Mouse (Mus musculus) ovary, postnatal 10 days (tissue): ENCODE results near the gene Krt80.

Source experiments
- DNase-seq: peaks from one replicate; pipeline ENCODE4 v3.0.0; 2022; ENCODE audit warnings: low spot score

Gene Krt80

DNA sequence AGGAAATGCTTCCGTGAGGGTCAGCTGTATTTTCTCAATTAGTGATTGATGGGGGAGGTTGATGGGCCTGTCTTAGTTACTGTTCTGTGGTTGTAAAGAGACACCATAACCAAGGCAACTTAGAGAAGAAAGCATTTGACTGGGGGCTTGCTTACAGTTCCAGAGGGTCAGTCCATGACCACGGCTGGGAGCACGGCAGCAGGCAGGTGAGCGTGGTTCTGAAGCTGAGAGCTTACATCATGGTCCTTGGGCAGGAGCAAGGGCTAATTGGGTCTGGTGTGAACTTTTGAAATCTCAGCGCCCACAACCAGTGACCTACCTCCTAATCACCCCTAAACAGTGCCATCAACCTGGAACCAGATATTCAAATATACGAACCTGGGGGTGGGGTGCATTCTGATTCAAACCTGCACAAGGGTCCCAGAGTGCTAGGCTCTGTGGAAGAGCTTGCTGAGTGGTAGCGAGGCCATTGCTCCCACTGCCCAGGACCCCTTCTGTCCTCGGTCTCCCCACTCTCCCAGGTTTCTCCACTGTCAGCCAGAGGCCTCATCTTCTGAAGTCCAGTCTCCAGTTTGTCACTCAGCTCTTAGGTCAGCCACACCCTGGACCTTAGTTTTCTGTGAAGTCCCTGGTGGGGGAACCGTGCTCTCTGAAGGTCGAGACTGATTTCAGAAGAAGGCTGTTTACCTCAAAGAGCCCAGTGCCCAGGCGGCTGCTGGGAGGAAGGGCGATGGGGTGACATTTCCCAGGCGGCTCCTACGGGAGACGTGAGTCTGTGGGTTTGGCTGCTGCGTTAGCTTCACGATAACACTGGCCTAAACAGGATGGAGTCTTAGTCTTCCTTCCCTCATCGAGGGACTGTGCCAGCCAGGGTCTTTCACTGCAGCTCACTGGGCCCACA is 52.8 kb downstream of the Krt80 start:
- DNase-seq: no peak

DNA sequence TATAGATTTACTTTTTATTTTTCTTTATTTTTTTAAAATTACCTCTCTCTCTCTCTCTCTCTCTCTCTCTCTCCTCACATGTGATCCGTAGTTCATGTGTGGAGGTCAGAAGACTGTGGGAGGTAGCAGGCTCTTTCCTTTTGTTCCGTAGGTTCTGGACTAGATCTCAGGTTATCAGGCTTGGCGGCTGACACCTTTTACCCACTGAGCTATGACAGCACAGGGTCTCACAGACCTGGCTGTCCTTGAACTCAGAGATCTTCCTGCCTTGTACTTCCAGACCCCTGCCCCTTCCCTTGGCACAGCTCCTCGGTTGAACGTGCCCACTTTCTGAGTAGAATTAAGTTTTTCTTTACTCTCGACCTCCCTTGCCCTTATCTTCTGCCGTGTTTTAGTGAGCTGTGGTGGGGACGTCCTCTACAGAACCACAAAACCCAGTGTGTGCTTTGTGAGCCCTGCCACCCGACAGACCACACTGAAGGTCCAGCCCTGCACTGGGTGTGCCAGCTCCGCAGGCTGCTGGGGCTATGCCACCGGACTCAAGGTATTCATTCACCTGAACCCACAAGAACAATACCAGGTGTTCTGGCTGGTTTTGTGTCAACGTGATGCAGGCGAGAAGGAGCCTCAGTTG is 53.6 kb downstream of the Krt80 start:
- DNase-seq: no peak

DNA sequence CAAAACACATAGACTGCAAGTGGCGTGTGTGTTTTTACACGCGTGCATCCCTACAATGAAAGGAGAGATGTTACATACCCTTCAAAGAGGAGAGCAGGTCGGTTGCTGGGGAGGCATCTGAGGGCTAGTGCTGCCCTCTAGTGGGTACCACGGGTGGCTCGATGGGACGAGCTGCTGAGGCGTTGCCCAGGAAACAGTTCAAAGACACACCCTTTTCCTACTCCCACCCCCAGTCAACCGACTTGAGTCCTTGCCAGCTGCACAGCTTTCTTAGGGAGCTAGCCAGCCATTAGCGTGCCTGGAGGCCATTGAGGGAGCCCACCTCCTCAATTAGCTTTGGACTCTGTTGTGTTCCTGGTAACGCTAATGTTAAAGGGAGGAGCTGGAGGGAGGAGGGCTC is 54.1 kb downstream of the Krt80 start:
- DNase-seq: peak; percentile 79

DNA sequence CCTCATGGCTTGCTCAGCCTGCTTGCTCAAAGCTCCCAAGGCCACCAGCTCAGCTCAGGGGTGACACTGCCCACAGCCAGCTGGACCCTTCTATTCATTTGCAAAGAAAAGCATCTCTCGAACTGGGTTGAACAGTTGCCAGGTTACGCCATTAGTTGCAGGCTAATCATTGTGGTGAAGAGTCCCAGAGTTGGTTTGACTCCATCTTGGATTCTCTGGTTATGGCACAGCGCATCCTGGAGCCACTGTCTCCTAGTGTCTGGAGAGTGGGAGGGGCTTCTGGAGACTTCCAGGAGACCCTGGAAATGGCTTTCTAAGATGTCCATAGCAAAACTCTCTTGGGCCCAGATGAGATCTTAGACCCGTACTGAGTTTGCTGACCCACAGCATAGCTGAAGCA is 54.6 kb downstream of the Krt80 start:
- DNase-seq: no peak

DNA sequence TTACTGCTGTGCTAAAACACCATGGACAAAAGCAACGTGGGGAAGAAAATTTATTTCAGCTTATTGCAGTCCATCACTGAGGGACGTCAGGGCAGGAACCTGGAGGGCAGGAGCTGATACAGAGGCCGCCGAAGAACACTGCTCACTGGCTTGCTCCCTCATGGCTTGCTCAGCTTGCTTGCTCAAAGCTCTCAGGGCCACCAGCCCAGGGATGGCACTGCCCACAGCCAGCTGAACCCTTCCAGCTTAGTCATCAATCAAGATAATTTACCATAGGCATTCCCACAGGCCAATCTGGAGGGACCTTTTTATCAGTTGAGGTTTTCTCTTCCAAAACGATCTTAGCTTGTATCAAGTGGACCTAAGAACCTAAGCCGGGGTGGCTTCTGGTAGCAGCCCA is 58.0 kb downstream of the Krt80 start:
- DNase-seq: no peak

DNA sequence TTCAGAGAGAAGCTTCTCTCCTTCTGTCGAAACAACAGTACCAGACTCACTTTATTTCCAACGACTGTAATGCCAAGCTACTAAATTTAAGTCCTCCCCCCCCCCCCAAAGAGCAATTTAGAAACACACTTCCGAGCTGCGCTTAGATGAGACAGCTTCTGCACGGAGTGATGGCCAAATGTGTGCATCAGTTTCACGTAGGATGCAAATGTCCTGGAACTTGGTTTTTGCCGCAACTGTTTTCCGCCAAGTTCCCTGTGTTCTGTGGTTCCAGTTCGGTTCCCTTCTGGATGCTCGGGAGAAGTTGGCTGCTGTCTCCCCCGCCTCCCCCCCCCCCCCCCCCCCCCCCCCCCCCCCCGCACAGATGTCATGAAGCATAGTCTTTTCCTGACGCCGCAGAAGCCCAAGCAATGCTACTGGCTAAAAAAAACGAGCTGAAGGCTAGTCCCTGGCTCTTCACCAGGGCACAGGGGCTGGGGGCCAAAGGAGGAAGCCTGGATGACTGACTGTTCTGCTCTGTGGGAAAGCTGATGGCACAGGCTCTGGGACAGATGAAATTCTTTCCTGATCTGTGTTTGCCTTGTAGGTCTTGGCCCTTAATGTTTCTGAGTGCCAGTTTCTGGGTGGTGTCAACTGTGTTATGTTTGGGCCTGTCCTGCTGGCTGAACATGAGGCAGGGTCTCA is 58.7 kb downstream of the Krt80 start:
- DNase-seq: no peak

DNA sequence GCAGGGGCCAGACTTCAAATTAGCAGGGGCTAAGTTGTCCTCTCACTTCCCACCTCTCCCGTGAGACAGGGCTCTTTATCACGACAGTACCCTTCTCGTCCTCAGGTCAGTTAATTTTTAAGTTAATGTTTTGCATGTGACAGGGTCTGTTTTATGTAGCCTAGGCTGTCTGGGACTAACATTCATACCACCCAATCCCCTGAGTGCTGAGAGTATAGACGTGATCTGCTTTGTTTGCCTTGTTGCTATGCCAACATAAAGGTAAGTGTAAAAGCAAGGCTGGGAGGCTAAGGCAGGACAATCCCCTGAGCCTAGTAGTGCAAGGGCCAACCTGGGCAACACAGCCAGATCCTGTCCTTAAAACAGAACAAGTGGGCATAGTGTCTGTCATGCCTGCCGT is 60.5 kb downstream of the Krt80 start:
- no peak for DNase-seq

DNA sequence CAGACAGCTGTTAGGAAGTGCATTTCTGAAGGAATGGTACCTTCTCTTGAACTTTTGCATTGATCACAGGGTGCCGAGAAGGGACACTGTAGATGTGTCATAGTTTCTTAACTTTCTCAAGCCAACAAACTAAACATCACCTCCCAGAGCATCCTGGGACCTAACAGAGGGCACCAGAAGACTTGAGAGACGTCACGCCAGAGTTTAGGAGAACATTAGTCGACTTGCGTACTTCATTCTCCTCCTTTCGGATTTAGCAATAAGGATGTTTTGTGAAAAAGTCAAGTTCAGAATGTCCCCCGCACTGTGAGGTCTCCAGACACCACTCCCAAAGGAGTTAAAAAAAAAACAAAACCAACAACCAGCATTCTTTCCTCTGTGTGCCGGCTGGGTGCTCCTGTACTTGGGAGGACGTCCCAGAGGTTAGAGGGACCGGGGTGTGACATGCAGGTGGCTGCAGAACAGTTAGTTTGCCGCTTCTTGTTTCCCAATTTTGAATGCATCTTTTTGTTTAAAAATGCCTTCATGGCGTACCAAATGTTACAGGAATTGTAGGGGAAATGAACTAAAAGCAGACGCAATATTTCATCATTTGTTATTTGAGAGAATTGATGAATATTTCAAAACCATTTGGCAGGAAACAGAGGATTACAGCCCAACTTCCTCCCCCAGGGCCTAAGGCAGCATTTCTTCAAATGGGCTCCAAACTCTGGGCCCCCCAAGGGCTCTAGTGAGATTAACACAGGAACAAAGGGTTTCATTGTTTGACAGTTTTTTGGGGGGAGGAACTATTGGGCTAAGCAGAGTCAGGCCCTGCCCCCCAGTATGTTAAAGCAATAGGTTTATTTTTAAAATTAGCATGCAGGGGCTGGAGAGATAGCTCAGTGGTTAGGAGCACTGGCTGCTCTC is 61.3 kb downstream of the Krt80 start:
- DNase-seq: no peak

DNA sequence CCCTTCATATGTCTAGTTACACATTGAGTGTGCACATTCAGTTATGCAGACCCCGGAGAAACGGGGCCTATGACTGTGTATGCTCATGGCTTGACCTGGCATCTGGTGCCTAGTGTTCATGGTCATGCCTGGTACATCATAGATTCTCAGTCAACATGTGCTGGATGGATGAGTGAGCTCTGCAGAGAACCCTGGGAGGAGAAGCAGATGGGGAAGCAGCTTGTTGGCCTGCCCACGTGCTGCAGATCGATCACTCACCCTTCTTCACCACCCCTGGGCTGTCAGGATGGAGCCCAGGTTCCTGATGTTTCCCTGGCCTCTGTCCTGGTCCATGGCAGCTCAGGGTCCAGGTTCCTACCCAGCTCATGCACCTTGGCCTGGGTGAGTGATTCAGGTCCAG is 63.5 kb downstream of the Krt80 start:
- DNase-seq: no peak

DNA sequence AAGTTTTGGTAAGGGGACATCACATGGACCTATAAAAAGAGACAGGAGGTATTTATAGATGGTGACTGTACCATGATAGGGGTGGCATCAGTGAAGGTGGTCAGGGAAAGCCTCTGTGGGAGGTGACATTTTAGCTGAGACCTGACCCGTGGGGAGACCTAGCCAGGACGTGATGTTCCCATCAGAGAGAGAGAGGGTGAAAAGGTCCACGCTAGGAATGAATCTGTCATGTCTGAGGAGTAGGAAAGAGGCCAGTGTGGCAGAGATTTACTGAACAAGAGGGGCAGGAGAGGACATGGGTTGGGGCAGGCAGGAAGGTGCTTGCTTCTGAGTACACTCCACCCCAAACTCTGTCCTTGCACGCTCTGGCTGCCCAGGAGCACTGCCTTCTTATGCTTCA is 66.1 kb downstream of the Krt80 start:
- no peak for DNase-seq

GRCm38 (mm10) chr15:101302201-101302600 is 67.8 kb downstream of the Krt80 start:
- no peak for DNase-seq

DNA sequence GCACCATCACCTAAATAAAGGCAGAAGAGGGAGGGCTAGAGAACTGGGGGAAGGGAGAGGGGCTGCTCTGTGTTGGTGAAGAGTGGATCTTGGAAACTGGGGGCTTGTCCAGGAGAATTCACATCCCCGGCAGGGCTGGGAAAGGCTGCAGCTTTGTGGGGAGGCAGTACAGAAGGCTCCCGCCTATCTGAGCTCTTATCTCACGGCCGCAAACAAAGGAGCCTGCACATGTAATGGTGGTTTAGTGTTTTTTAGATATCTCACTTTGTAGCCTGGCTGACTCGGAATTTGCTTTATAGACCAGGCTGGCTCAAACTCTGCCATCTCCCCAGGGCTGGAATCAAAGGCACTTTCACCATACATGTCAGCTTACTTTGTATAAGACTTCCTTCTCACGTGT is 69.8 kb downstream of the Krt80 start:
- DNase-seq: no peak

DNA sequence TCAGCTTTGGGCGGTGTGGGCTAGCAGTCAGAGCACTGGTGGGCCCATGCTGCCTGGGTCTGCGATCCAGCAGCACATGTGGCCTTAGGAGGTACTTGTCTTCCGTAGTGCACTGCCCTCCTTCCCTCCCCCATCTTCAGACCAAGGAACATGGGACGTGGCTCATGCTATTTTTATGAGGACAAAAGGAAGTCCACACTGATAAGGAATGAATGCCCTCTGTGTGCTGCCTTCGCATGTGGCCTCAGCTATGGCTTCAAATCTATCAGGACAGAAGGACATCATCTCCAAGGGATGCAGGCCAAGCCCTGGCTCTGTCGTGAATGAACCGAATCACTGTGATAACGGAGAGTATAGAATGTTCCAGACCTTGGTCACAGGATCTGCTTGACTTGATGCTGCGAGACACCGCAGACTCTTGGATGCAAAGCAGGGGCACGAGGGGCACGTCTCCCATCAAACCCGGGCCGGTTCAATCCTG is 70.4 kb downstream of the Krt80 start:
- no peak for DNase-seq

DNA sequence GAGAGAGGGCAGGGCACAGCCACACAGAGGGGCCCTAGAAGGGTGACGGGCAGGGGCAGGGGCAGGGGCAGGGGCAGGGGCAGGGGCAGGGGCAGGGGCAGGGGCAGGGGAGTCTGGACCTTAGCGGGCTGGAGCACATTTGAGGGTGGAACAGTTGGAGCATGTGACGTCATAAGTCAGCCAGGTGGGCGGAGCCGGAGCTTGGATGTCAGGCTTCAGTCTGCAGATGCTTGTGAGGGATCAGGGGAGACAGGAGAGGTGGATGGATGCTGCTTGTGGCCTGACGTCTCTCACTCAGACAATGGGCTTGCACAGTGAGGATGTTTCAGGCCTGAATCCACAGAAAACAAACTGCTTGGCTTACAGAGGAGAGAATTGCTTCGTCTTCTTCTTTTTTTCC is 71.4 kb downstream of the Krt80 start:
- no peak for DNase-seq

GRCm38 (mm10) chr15:101297988-101298387 is 72.0 kb downstream of the Krt80 start:
- no peak for DNase-seq
